Mouse (Mus musculus): ENCODE measurements around the gene Mgat4b.

DNA sequence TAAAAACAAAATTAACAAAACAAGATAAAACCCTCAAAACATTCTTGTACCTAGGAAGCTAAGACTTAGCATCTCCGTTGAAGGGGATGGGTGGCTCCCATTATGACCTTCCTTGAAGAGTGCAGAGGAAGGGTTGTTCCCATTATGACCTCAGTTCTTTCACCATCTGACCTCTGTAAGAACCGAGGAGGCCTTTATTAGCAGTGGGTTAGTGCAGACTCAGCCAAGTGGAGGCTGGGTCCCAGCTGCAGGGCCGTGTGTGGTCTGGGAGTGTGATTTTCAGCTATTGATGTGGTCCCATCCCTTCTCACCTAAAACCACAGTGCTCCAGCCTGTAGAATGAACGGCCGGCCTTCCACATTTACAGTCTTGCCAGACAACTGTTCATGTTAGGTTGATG, 34.6 kb downstream of the Mgat4b start:
- TF ChIP-seq GATA1 (IDR thresholded peaks at IDR 0.05; ENCODE audit: low read length) (no peak), TAL1 (IDR thresholded peaks at IDR 0.05; ENCODE audit: low read length) (no peak)
